Mouse (Mus musculus): Measurements from ENCODE around the gene Tnnt3. TPM values are rescaled to one million over a fixed set of nuclear protein-coding genes. Genes with fewer than 3 reads are reported as not detected.

Tnnt3 gene
- polyA plus RNA-seq, 1 experiment, result 5.1 TPM

DNA sequence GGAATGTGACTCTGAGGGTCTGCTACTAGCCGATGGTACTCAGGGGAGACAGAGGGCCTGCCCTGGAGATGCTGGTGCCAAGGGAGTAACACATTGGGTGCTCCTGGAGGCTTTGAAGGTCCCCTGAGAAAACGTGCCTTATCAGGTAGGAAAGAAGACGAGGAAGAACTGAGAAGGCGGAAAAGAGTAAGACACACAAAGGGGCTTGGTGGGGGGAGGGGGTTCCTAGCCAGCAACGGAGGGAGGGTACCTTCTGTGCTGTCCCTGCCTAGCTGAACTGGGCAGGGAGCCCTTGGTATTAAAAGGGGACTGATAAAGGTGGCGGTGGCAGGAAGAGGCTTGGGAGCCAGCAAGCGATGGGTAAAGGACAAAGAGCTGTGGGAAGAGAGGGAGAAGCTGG lies 23.0 kb upstream of the Tnnt3 start:
- Histone ChIP-seq H3K4me3 (ENCODE audit: insufficient read depth, low read length) (no peak overlapping the region), H3K4me1 (ENCODE audit: control insufficient read depth, insufficient read depth, low read length) (peaks cover 8% of the 10 kb centered on the region), H3K27ac (ENCODE audit: insufficient read depth, low read depth, low read length) (no peak overlapping the region)
- TF ChIP-seq POLR2A (IDR thresholded peaks at IDR 0.05; ENCODE audit: borderline replicate concordance, low read depth, low read length) (no peak), CTCF (IDR thresholded peaks at IDR 0.05; ENCODE audit: low read depth, low read length) (no peak)

DNA sequence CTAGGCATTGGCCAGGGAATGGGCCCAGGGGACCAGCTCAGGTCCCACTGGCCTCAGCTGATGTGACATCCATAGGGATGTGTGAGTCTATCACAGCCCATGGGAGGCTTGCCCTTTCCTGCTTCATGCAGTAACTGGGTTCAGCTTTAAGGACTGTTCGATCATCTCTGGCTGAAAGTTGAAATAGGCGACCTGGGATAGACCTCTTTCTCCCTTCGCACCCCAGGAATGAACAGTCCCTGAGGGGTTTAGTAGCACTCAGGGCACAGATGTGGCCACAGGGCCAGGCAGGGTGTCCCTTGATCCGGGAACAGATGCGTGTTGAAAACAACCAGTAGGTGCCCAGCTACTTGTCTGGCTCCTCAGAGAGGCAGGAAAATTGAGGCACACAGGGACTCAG lies 22.4 kb upstream of the Tnnt3 start:
- TF ChIP-seq CTCF (IDR thresholded peaks at IDR 0.05; ENCODE audit: low read depth, low read length) (no peak), POLR2A (IDR thresholded peaks at IDR 0.05; ENCODE audit: borderline replicate concordance, low read depth, low read length) (no peak)
- Histone ChIP-seq H3K4me3 (ENCODE audit: insufficient read depth, low read length) (no peak overlapping the region), H3K27ac (ENCODE audit: insufficient read depth, low read depth, low read length) (no peak overlapping the region), H3K4me1 (ENCODE audit: control insufficient read depth, insufficient read depth, low read length) (peaks cover 3% of the 10 kb centered on the region; the same call in 1 of the 2 replicates)

DNA sequence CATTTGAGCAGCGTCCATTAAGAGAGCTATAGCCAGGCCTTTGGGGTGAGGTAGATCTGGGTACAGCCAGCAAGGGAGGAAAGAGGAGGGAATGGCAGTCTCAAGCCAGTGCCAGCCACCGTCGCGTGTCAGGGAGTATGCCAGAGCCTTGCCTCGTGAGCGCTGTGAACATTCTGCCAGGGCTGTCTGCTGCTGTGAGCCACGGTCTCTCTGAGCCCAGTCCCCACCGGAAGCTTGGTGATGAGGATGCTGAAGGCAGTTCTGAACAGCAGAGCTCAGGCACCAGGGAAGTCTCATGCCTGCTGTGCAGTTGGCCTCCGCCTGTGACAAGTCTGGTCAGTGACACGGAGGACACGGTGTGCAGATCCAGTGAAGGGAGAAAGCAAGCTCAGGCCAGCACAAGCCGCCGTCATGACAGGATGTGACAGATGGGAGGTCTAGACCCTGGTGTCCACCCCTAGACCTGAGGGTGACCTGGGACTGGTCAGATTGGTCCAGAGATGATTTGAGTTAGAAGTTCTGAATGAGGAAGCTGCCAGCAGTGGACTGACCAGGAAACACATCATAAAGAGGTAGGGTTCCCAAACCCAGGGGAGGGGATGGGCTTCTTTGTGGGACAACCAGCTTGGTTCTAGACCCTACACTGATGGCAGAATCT lies 21.7 kb upstream of the Tnnt3 start:
- H3K4me3 ChIP-seq (ENCODE audit: insufficient read depth, low read length), result no peak overlapping the region
- no peaks in the 10 kb centered on the region for H3K4me1 ChIP-seq (ENCODE audit: control insufficient read depth, insufficient read depth, low read length)
- TF ChIP-seq CTCF (IDR thresholded peaks at IDR 0.05; ENCODE audit: low read depth, low read length) (no peak), POLR2A (IDR thresholded peaks at IDR 0.05; ENCODE audit: borderline replicate concordance, low read depth, low read length) (no peak)
- no peak overlapping the region for H3K27ac ChIP-seq (ENCODE audit: insufficient read depth, low read depth, low read length)

- H3K4me3 ChIP-seq (ENCODE audit: insufficient read depth, low read length), result no peak overlapping the region
- H3K4me1 ChIP-seq (ENCODE audit: control insufficient read depth, insufficient read depth, low read length), result no peaks in the 10 kb centered on the region
- no peak overlapping the region for H3K27ac ChIP-seq (ENCODE audit: insufficient read depth, low read depth, low read length)
- no peak for TF ChIP-seq CTCF (IDR thresholded peaks at IDR 0.05; ENCODE audit: low read depth, low read length)
- TF ChIP-seq POLR2A (IDR thresholded peaks at IDR 0.05; ENCODE audit: borderline replicate concordance, low read depth, low read length), result no peak
Measured at GRCm38 (mm10) chr7:142478001-142478400, 20.6 kb upstream of the Tnnt3 start.

DNA sequence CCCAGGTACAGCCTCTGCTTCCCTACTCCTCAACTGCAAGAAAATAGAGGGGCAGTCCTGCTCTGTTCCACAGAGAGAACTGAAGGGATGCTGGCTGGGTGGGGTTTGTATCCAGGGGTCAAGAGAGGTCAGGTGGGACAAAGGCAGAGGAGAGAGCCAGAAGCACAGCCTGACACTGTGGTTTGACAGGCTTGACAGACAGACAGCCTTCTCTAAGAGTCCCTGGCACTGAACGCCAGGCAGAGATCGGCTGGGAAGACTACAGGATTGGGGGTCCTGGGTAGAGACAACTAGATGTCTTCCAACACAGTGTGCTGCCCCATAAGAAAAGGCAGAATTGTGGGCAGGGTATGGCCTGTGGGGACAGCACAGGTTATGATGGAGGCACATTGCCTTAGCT lies 20.1 kb upstream of the Tnnt3 start:
- Histone ChIP-seq H3K4me1 (ENCODE audit: control insufficient read depth, insufficient read depth, low read length) (no peaks in the 10 kb centered on the region), H3K27ac (ENCODE audit: insufficient read depth, low read depth, low read length) (no peak overlapping the region), H3K4me3 (ENCODE audit: insufficient read depth, low read length) (no peak overlapping the region)
- TF ChIP-seq CTCF (IDR thresholded peaks at IDR 0.05; ENCODE audit: low read depth, low read length) (no peak), POLR2A (IDR thresholded peaks at IDR 0.05; ENCODE audit: borderline replicate concordance, low read depth, low read length) (no peak)

GRCm38 (mm10) chr7:142479307-142479706 lies 19.3 kb upstream of the Tnnt3 start:
- H3K27ac ChIP-seq (ENCODE audit: insufficient read depth, low read depth, low read length), result no peak overlapping the region
- no peaks in the 10 kb centered on the region for H3K4me1 ChIP-seq (ENCODE audit: control insufficient read depth, insufficient read depth, low read length)
- no peak overlapping the region for H3K4me3 ChIP-seq (ENCODE audit: insufficient read depth, low read length)
- TF ChIP-seq POLR2A (IDR thresholded peaks at IDR 0.05; ENCODE audit: borderline replicate concordance, low read depth, low read length) (no peak), CTCF (IDR thresholded peaks at IDR 0.05; ENCODE audit: low read depth, low read length) (no peak)

DNA sequence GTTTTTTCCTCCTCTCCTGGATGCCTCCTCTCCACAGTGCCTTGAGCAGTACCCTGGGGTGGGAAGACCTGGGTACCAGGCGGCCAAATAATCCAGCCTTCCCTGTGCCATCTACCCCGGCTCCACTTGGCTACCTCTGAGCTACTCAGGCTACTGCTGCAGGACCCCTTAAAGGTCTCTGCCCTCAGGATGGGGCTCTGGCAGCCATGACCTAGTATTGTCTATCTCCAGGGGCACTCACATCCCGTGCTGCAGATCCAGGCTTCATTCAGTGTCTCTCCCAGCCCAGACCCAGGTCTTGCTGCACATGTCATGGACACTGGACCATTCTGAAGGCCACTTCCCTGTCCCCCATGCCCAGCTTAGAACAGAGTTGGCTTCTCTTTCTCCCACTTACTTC lies 18.8 kb upstream of the Tnnt3 start:
- Histone ChIP-seq H3K4me3 (ENCODE audit: insufficient read depth, low read length) (no peak overlapping the region), H3K27ac (ENCODE audit: insufficient read depth, low read depth, low read length) (no peak overlapping the region), H3K4me1 (ENCODE audit: control insufficient read depth, insufficient read depth, low read length) (no peaks in the 10 kb centered on the region)
- TF ChIP-seq POLR2A (IDR thresholded peaks at IDR 0.05; ENCODE audit: borderline replicate concordance, low read depth, low read length) (no peak), CTCF (IDR thresholded peaks at IDR 0.05; ENCODE audit: low read depth, low read length) (no peak)

DNA sequence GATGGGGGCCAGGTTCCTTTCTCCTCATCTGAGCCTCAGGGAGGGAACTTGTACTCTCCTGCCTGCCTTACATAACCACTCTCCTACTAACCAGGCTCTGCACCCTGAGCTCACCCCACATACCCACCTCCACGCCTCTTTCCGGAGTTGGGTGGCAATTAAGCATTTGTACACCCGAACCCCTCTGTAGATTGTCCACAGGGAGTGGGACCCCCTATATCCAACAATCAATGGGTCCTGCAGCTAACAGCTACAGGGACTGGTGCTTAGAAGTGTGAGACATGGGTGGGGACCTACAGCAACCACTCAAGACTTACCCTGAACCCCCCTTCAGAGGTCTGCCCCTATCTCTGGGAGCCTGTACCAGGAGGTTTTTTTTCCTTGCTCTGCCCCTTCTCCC lies 18.0 kb upstream of the Tnnt3 start:
- no peak overlapping the region for H3K4me3 ChIP-seq (ENCODE audit: insufficient read depth, low read length)
- no peak for TF ChIP-seq POLR2A (IDR thresholded peaks at IDR 0.05; ENCODE audit: borderline replicate concordance, low read depth, low read length)
- no peak for TF ChIP-seq CTCF (IDR thresholded peaks at IDR 0.05; ENCODE audit: low read depth, low read length)
- no peaks in the 10 kb centered on the region for H3K4me1 ChIP-seq (ENCODE audit: control insufficient read depth, insufficient read depth, low read length)
- no peak overlapping the region for H3K27ac ChIP-seq (ENCODE audit: insufficient read depth, low read depth, low read length)

DNA sequence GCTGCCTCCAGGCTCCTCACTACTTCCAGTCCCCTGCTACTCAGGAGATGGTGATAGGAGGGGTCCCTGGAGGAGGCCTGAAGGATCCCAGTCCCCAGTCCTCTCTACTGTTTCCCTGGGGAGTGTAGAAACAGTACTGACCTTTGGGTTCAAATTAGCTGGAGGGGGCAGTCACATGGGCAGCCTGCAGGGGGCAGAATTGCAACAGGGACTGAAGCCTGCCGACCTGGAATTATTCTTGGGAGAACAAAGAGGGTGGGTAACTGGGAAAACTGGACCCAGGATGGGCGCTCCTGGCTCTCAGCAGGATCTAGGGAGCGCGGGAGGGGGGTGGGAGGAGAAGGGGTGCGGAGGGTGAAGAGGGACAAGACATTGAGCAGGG lies 17.5 kb upstream of the Tnnt3 start:
- no peaks in the 10 kb centered on the region for H3K4me1 ChIP-seq (ENCODE audit: control insufficient read depth, insufficient read depth, low read length)
- peak; percentile 61 for TF ChIP-seq CTCF (IDR thresholded peaks at IDR 0.05; ENCODE audit: low read depth, low read length)
- TF ChIP-seq POLR2A (IDR thresholded peaks at IDR 0.05; ENCODE audit: borderline replicate concordance, low read depth, low read length), result no peak
- H3K27ac ChIP-seq (ENCODE audit: insufficient read depth, low read depth, low read length), result no peak overlapping the region
- no peak overlapping the region for H3K4me3 ChIP-seq (ENCODE audit: insufficient read depth, low read length)

GRCm38 (mm10) chr7:142481568-142482255 lies 16.9 kb upstream of the Tnnt3 start:
- TF ChIP-seq POLR2A (IDR thresholded peaks at IDR 0.05; ENCODE audit: borderline replicate concordance, low read depth, low read length) (no peak), CTCF (IDR thresholded peaks at IDR 0.05; ENCODE audit: low read depth, low read length) (no peak)
- no peaks in the 10 kb centered on the region for H3K4me1 ChIP-seq (ENCODE audit: control insufficient read depth, insufficient read depth, low read length)
- no peak overlapping the region for H3K27ac ChIP-seq (ENCODE audit: insufficient read depth, low read depth, low read length)
- no peak overlapping the region for H3K4me3 ChIP-seq (ENCODE audit: insufficient read depth, low read length)

All from bone marrow macrophage, adult 2 months (primary cell).